Mouse (Mus musculus) olfactory bulb, adult 2 months (tissue): ENCODE results near the gene Cyct.

ENCODE experiments used
- CTCF ChIP-seq: fragments of 200-500 bp; IDR thresholded peaks from 2 replicates; pipeline ENCODE4 v1.5.1; 2012; ENCODE audit warnings: low read depth, mild to moderate bottlenecking, low read length, moderate library complexity; ENCODE audit not compliant: insufficient read depth
- POLR2A ChIP-seq: fragments of 200-500 bp; IDR thresholded peaks from 2 replicates; pipeline ENCODE4 v1.6.1; 2012; ENCODE audit warnings: mild to moderate bottlenecking, low read depth, low read length, moderate library complexity; ENCODE audit not compliant: insufficient read depth

- TF ChIP-seq POLR2A (no peak), CTCF (no peak)
Observed at GRCm38 (mm10) chr2:76323185-76323875, 36.9 kb downstream of the Cyct start.
